Mouse (Mus musculus): Measurements from ENCODE around the gene Wdr92. TPM values are rescaled to one million over a fixed set of nuclear protein-coding genes. Genes with fewer than 3 reads are reported as not detected.

Gene Wdr92
- total and polyA plus RNA-seq, 3 experiments: 34.5 to 63.8 TPM; not detected in 1

DNA sequence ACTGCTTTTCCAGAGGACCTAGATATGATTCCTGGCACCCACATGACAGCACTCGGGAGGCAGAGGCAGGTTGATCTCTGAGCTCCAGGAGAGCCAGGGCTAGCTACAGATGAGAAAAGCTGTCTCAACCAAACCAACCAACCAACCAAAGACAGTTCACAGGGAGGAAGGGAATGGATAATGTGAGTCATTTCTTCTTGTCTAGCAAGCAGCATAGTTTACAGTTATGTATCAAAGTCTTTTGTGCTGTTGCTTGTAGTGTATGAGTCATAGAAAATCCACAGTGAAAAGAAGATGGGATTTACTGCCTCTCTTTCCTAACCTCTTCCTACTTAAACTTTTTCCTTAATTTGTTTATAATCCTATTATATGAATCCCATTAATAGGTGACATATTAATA lies 5.3 kb upstream of the Wdr92 start:
- DNase-seq (ENCODE audit: low read depth, low spot score): no peak
- Histone ChIP-seq H3K79me2 (ENCODE audit: control insufficient read depth, insufficient read depth, low read length, poor library complexity) (peaks cover 61% of the 10 kb centered on the region), H3K27me3 (ENCODE audit: control insufficient read depth in 1 of 2, insufficient read depth in 2 of 2, low read length in 2 of 2) (no peaks in the 10 kb centered on the region), H3K27ac (ENCODE audit: control insufficient read depth, low read depth, low read length) (no peak overlapping the region), H3K9ac (ENCODE audit: control insufficient read depth, low read depth, low read length, poor library complexity, severe bottlenecking) (no peak overlapping the region), H3K4me3 (ENCODE audit: control insufficient read depth in 1 of 2, insufficient read depth in 1 of 2, low read depth in 2 of 2, low read length in 2 of 2) (no peak overlapping the region), H3K9me3 (replicated peaks; ENCODE audit: insufficient read depth, low read length) (no peaks in the 10 kb centered on the region), H3K36me3 (ENCODE audit: control insufficient read depth in 1 of 2, insufficient read depth in 2 of 2, low read length in 2 of 2) (peaks cover 10 to 11% of the 10 kb centered on the region in 2 experiments), H3K4me1 (ENCODE audit: control insufficient read depth in 1 of 2, insufficient read depth in 2 of 2, low read length in 2 of 2) (peaks cover 0 to 2% of the 10 kb centered on the region in 2 experiments; a peak in 1 of 4 replicates)
- TF ChIP-seq RAD21 (IDR thresholded peaks at IDR 0.05; ENCODE audit: low read depth, low read length) (no peak), POLR2AphosphoS2 (IDR thresholded peaks at IDR 0.05; ENCODE audit: low read length) (no peak), TBP (IDR thresholded peaks at IDR 0.05; ENCODE audit: low read depth, low read length) (no peak), CHD1 (IDR thresholded peaks at IDR 0.05; ENCODE audit: low read depth, low read length) (no peak), NRF1 (IDR thresholded peaks at IDR 0.05; ENCODE audit: insufficient read depth, low read depth, low read length, poor library complexity, severe bottlenecking) (no peak)

DNA sequence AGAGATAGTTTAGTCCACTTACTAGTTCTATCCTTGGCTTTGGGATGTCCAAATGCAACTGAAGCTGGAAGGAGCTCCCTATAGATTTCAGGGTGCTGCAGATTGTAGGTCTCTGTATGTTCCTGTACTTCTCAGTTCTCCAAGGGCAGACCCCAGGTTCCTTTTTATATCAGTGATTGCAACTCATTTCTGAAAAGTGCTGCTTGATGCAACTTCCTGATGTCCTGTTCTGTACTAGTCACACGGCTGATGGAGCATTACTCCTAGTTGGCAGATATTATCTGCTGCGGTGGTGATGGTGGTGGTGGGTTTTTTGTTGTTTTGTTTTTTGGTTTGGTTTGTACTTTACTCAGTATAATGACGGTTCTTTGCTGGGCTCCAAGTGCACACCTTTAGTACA lies 1.2 kb upstream of the Wdr92 start:
- H3K79me2 ChIP-seq (ENCODE audit: control insufficient read depth, insufficient read depth, low read length, poor library complexity): peaks cover 40% of the 10 kb centered on the region
- no peak overlapping the region for H3K27ac ChIP-seq (ENCODE audit: control insufficient read depth, low read depth, low read length)
- TF ChIP-seq E2F4 (IDR thresholded peaks at IDR 0.05; ENCODE audit: borderline replicate concordance, low read depth, low read length) (no peak), MAZ (IDR thresholded peaks at IDR 0.05; ENCODE audit: low read depth, low read length) (no peak), ZC3H11A (IDR thresholded peaks at IDR 0.05; ENCODE audit: low read depth, low read length) (no peak), EP300 (IDR thresholded peaks at IDR 0.05; ENCODE audit: low read depth in 1 of 2, low read length in 2 of 2) (no peak), MYB (IDR thresholded peaks at IDR 0.05; ENCODE audit: low read depth, low read length) (no peak), TAL1 (IDR thresholded peaks at IDR 0.05; ENCODE audit: low read length) (no peak), NRF1 (IDR thresholded peaks at IDR 0.05; ENCODE audit: insufficient read depth, low read depth, low read length, poor library complexity, severe bottlenecking) (no peak), BHLHE40 (IDR thresholded peaks at IDR 0.05; ENCODE audit: borderline replicate concordance, low read depth, low read length) (no peak), GATA1 (IDR thresholded peaks at IDR 0.05; ENCODE audit: low read depth, low read length) (no peak), POLR2A (IDR thresholded peaks at IDR 0.05; ENCODE audit: control insufficient read depth in 1 of 2, insufficient read depth in 1 of 2, low read depth in 1 of 2, low read length in 2 of 2, poor library complexity in 1 of 2) (no peak), ZKSCAN1 (IDR thresholded peaks at IDR 0.05; ENCODE audit: low read depth, low read length) (no peak), ZMIZ1 (IDR thresholded peaks at IDR 0.05; ENCODE audit: low read depth, low read length) (no peak), CTCF (IDR thresholded peaks at IDR 0.05 in 2 of 3, conservative IDR thresholded peaks at IDR 0.05 in 1 of 3; ENCODE audit: control insufficient read depth in 1 of 3, insufficient read depth in 1 of 3, low read depth in 2 of 3, low read length in 3 of 3, poor library complexity in 1 of 3, severe bottlenecking in 1 of 3) (no peak), ELF1 (IDR thresholded peaks at IDR 0.05; ENCODE audit: low read depth, low read length) (no peak)
- no peaks in the 10 kb centered on the region for H3K9me3 ChIP-seq (replicated peaks; ENCODE audit: insufficient read depth, low read length)
- peak; percentile 36 for DNase-seq (ENCODE audit: low read depth, low spot score)
- peaks cover 0 to 2% of the 10 kb centered on the region in 2 experiments; a peak in 2 of 4 replicates for H3K4me1 ChIP-seq (ENCODE audit: control insufficient read depth in 1 of 2, insufficient read depth in 2 of 2, low read length in 2 of 2)
- H3K27me3 ChIP-seq (ENCODE audit: control insufficient read depth in 1 of 2, insufficient read depth in 2 of 2, low read length in 2 of 2): no peaks in the 10 kb centered on the region
- no peak overlapping the region for H3K9ac ChIP-seq (ENCODE audit: control insufficient read depth, low read depth, low read length, poor library complexity, severe bottlenecking)
- H3K4me3 ChIP-seq (ENCODE audit: control insufficient read depth in 1 of 2, insufficient read depth in 1 of 2, low read depth in 2 of 2, low read length in 2 of 2): no peak overlapping the region
- H3K36me3 ChIP-seq (ENCODE audit: control insufficient read depth in 1 of 2, insufficient read depth in 2 of 2, low read length in 2 of 2): peaks cover 9 to 12% of the 10 kb centered on the region in 2 experiments
